Mouse (Mus musculus): ENCODE measurements around the gene Fam185a.

DNA sequence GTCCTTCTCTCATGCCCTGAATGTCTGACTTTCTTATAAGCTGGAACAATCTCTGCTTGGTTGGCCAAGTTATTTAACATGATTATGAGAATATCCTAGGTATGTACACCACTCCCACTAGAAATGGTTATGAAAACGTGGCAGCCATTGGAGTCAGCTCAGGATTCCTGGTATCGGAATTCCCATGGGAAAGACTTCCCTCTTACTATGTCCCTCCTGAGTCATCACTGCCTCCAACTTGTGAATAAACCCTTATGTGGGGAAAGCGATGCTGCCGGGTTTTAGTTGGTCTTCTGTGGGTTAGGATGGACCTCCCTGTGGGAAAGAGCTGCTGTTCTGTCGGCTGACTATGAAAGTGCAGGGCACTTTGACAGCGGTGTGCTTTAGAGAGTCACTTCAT lies 56.8 kb downstream of the Fam185a start:
- TF ChIP-seq CTCF (IDR thresholded peaks at IDR 0.05) (no peak), POLR2A (IDR thresholded peaks at IDR 0.05; ENCODE audit: insufficient read depth, low read depth, low read length) (no peak)
